Mouse (Mus musculus) forebrain, embryonic 14.5 days (tissue): ENCODE measurements around the gene Ndufa5. TPM values are rescaled to one million over a fixed set of nuclear protein-coding genes. Genes with fewer than 3 reads are reported as not detected.
A peak's percentile ranks its signal among the peaks of the same experiment; 100 is the strongest.

ENCODE experiments used
- ATAC-seq: fragments of 200-750 bp; cut with Nextera tagmentation; 2 replicates; pipeline ENCODE4 v1.8.0; 2017; ENCODE audit warnings: mild to moderate bottlenecking, moderate library complexity
- DNase-seq: peaks from one replicate; pipeline ENCODE4 v3.0.0-alpha.2; 2015; ENCODE audit warnings: low spot score
- H3K27ac ChIP-seq: fragments of 300-500 bp; sonication (generic); 2 replicates; pipeline ENCODE4 v1.5.1; 2014; ENCODE audit warnings: low read depth, mild to moderate bottlenecking, control low read depth, low read length, moderate library complexity
- H3K27me3 ChIP-seq: fragments of 300-500 bp; sonication (generic); replicated peaks from 2 replicates; pipeline ENCODE4 v1.6.1; 2014; ENCODE audit warnings: low read length, control low read depth, mixed read lengths; ENCODE audit not compliant: control insufficient read depth, insufficient read depth
- H3K36me3 ChIP-seq: fragments of 300-500 bp; sonication (generic); 2 replicates; pipeline ENCODE4 v1.6.1; 2014; ENCODE audit warnings: low read length, control low read depth; ENCODE audit not compliant: control insufficient read depth, insufficient read depth
- H3K4me1 ChIP-seq: fragments of 300-500 bp; sonication (generic); 2 replicates; pipeline ENCODE4 v1.6.1; 2014; ENCODE audit warnings: antibody characterized with exemption, low read length, control low read depth; ENCODE audit not compliant: control insufficient read depth, insufficient read depth
- H3K4me2 ChIP-seq: fragments of 300-500 bp; sonication (generic); 2 replicates; pipeline ENCODE4 v1.6.1; 2014; ENCODE audit warnings: mild to moderate bottlenecking, control low read depth, low read length
- H3K4me3 ChIP-seq: fragments of 300-500 bp; sonication (generic); 2 replicates; pipeline ENCODE4 v1.5.1; 2014; ENCODE audit warnings: low read depth, low read length, control low read depth
- H3K9ac ChIP-seq: fragments of 300-500 bp; sonication (generic); 2 replicates; pipeline ENCODE4 v1.6.1; 2014; ENCODE audit warnings: mild to moderate bottlenecking, low read length, control low read depth, moderate library complexity
- H3K9me3 ChIP-seq: fragments of 300-500 bp; sonication (generic); replicated peaks from 2 replicates; pipeline ENCODE4 v1.6.1; 2016; ENCODE audit warnings: low read length, control low read depth, mixed read lengths; ENCODE audit not compliant: control insufficient read depth
- WGBS: fragments of 180-500 bp; shearing (Covaris S2); extraction: QIAGEN DNeasy Blood & Tissue Kit; methylation state at CpG from one replicate; pipeline ENCODE4 v1.1.7; 2014; 5-methylcytosine and 5-hydroxymethylcytosine counted together
- polyA plus RNA-seq: library from polyadenylated mRNA; unstranded; fragments of >200 nt; fragmentation: Nextera tagmentation; extraction: Ambion mirVana; gene quantifications from 2 replicates; pipeline ENCODE4 v1.2.1, GENCODE M21; 2014

The Ndufa5 gene
- polyA plus RNA-seq, 1 experiment from 2014 or later: 346 TPM

- DNase-seq (no peak), ATAC-seq (no peak)
- Histone ChIP-seq H3K4me2 (no peak overlapping the region), H3K4me3 (no peak overlapping the region), H3K4me1 (peaks cover 4% of the 10 kb centered on the region; the same call in 1 of the 2 replicates), H3K9me3 (no peaks in the 10 kb centered on the region), H3K27me3 (no peaks in the 10 kb centered on the region), H3K27ac (no peak overlapping the region), H3K9ac (no peak overlapping the region), H3K36me3 (no peaks in the 10 kb centered on the region)
- 89% methylated on average over 3 of the region's 3 CpGs for WGBS
Measured at GRCm38 (mm10) chr6:24532804-24533203, 5.0 kb upstream of the Ndufa5 start.

GRCm38 (mm10) chr6:24530711-24531420, 3.1 kb upstream of the Ndufa5 start:
- 62% methylated on average over 11 of the region's 11 CpGs for WGBS
- no peak for DNase-seq

GRCm38 (mm10) chr6:24530166-24530565, 2.4 kb upstream of the Ndufa5 start:
- H3K4me1 ChIP-seq: peaks cover 4% of the 10 kb centered on the region; the same call in 1 of the 2 replicates
- H3K4me3 ChIP-seq: no peak overlapping the region
- ATAC-seq (no peak), DNase-seq (peak; percentile 76)
- no peaks in the 10 kb centered on the region for H3K27me3 ChIP-seq
- H3K4me2 ChIP-seq: peak overlapping the region; percentile 40
- no peak overlapping the region for H3K27ac ChIP-seq
- no peaks in the 10 kb centered on the region for H3K36me3 ChIP-seq
- 30% methylated on average over 4 of the region's 4 CpGs for WGBS
- no peak overlapping the region for H3K9ac ChIP-seq
- no peaks in the 10 kb centered on the region for H3K9me3 ChIP-seq

More at GRCm38 (mm10) chr6:24530711-24531420, 3.1 kb upstream of the Ndufa5 start:
- H3K4me2 ChIP-seq: peak overlapping the region; percentile 40
- no peak overlapping the region for H3K27ac ChIP-seq
- H3K9me3 ChIP-seq: no peaks in the 10 kb centered on the region
- no peak for ATAC-seq
- peaks cover 4% of the 10 kb centered on the region; the same call in 1 of the 2 replicates for H3K4me1 ChIP-seq
- no peak overlapping the region for H3K9ac ChIP-seq
- no peak overlapping the region for H3K4me3 ChIP-seq
- H3K27me3 ChIP-seq: no peaks in the 10 kb centered on the region
- no peaks in the 10 kb centered on the region for H3K36me3 ChIP-seq

- Histone ChIP-seq H3K9me3 (no peaks in the 10 kb centered on the region), H3K4me1 (peaks cover 4% of the 10 kb centered on the region; the same call in 1 of the 2 replicates), H3K36me3 (peaks cover 8% of the 10 kb centered on the region; the same call in 1 of the 2 replicates), H3K4me3 (peak within 1 kb of the TSS; percentile 77), H3K9ac (peak within 1 kb of the TSS; percentile 77), H3K27me3 (no peaks in the 10 kb centered on the region), H3K4me2 (peak within 1 kb of the TSS; percentile 63), H3K27ac (no peak within 1 kb of the TSS)
- 47% methylated on average over 2 of the region's 2 CpGs for WGBS
- DNase-seq (no peak), ATAC-seq (no peak)
Measured at GRCm38 (mm10) chr6:24528064-24528243, 141 bp upstream of the Ndufa5 start, which contains the start of gene Asb15. Gene Asb15 (plus strand): TSS chr6:24528144.

GRCm38 (mm10) chr6:24525705-24526104, 2.1 kb downstream of the Ndufa5 start:
- peaks cover 27% of the 10 kb centered on the region; the same call in 1 of the 2 replicates for H3K36me3 ChIP-seq
- no peaks in the 10 kb centered on the region for H3K27me3 ChIP-seq
- H3K4me1 ChIP-seq: peaks cover 4% of the 10 kb centered on the region; the same call in 1 of the 2 replicates
- no peak for DNase-seq
- ATAC-seq: no peak
- 94% methylated on average over 3 of the region's 3 CpGs for WGBS
- H3K27ac ChIP-seq: no peak overlapping the region
- H3K9ac ChIP-seq: no peak overlapping the region
- H3K4me3 ChIP-seq: no peak overlapping the region
- no peaks in the 10 kb centered on the region for H3K9me3 ChIP-seq
- H3K4me2 ChIP-seq: no peak overlapping the region; the same call in 1 of the 2 replicates

- peaks cover 28% of the 10 kb centered on the region for H3K36me3 ChIP-seq
- WGBS: 46% methylated on average over 2 of the region's 2 CpGs
- no peak overlapping the region for H3K4me2 ChIP-seq
- no peak overlapping the region for H3K9ac ChIP-seq
- no peak overlapping the region for H3K27ac ChIP-seq
- no peak overlapping the region for H3K4me3 ChIP-seq
- ATAC-seq: peak; percentile 60; the same call in 1 of the 2 replicates
- H3K9me3 ChIP-seq: no peaks in the 10 kb centered on the region
- no peaks in the 10 kb centered on the region for H3K27me3 ChIP-seq
- DNase-seq: peak; percentile 81
- peaks cover 7% of the 10 kb centered on the region for H3K4me1 ChIP-seq
Measured at GRCm38 (mm10) chr6:24516197-24516596, 11.6 kb downstream of the Ndufa5 start.

- H3K4me1 ChIP-seq: peaks cover 7% of the 10 kb centered on the region
- ATAC-seq: peak; percentile 93
- DNase-seq: peak; percentile 90
- no peaks in the 10 kb centered on the region for H3K9me3 ChIP-seq
- H3K27ac ChIP-seq: no peak within 1 kb of the TSS
- no peak within 1 kb of the TSS for H3K4me3 ChIP-seq
- H3K27me3 ChIP-seq: no peaks in the 10 kb centered on the region
- peak within 1 kb of the TSS; percentile 33; the same call in 1 of the 2 replicates for H3K9ac ChIP-seq
- H3K36me3 ChIP-seq: peaks cover 16% of the 10 kb centered on the region
- peak within 1 kb of the TSS; percentile 25 for H3K4me2 ChIP-seq
- WGBS: 21% methylated on average over 13 of the region's 13 CpGs
Measured at GRCm38 (mm10) chr6:24514552-24515284, 13.1 kb downstream of the Ndufa5 start, which contains the start of gene Iqub. Gene Iqub (minus strand): TSS chr6:24515067.

- Histone ChIP-seq H3K9ac (no peak overlapping the region), H3K27ac (no peak overlapping the region), H3K27me3 (no peaks in the 10 kb centered on the region), H3K9me3 (no peaks in the 10 kb centered on the region), H3K4me3 (no peak overlapping the region), H3K4me1 (no peaks in the 10 kb centered on the region), H3K4me2 (no peak overlapping the region), H3K36me3 (no peaks in the 10 kb centered on the region)
- 55% methylated on average over 2 of the region's 2 CpGs for WGBS
- DNase-seq (peak; percentile 50), ATAC-seq (no peak)
Measured at GRCm38 (mm10) chr6:24504141-24504540, 23.7 kb downstream of the Ndufa5 start.

GRCm38 (mm10) chr6:24490341-24490740, 37.5 kb downstream of the Ndufa5 start:
- Histone ChIP-seq H3K27ac (no peak overlapping the region), H3K9me3 (no peaks in the 10 kb centered on the region), H3K36me3 (no peaks in the 10 kb centered on the region), H3K4me3 (no peak overlapping the region), H3K4me1 (no peaks in the 10 kb centered on the region), H3K9ac (no peak overlapping the region), H3K27me3 (no peaks in the 10 kb centered on the region), H3K4me2 (no peak overlapping the region)
- ATAC-seq (no peak), DNase-seq (peak; percentile 60)
- 26% methylated on average over 1 of the region's 1 CpGs for WGBS
